Mouse (Mus musculus) right cerebral cortex, adult 2 months (tissue): ENCODE measurements around the gene Plekha5.
"Not testable (repeated sequence)": the region's sequence is repeated elsewhere in the genome, so short reads cannot be mapped to it uniquely, and the experiment has no call there.

ENCODE experiments used
- DNase-seq, 2 experiments: peaks; one replicate each; pipeline ENCODE4 v3.0.0; 2021 to 2022; ENCODE audit warnings: low spot score in 2 of 2

Plekha5 gene

GRCm38 (mm10) chr6:140576961-140577821, 153.3 kb downstream of the Plekha5 start:
- no peak for DNase-seq

- no peak for DNase-seq
Measured at GRCm38 (mm10) chr6:140577822-140578170, 153.9 kb downstream of the Plekha5 start.

- DNase-seq = not testable (repeated sequence)
Measured at GRCm38 (mm10) chr6:140578985-140579384, 155.1 kb downstream of the Plekha5 start.

GRCm38 (mm10) chr6:140580170-140580569, 156.3 kb downstream of the Plekha5 start:
- no peak for DNase-seq

GRCm38 (mm10) chr6:140586714-140587259, 162.9 kb downstream of the Plekha5 start:
- no peak for DNase-seq

GRCm38 (mm10) chr6:140591331-140591730, 167.5 kb downstream of the Plekha5 start:
- DNase-seq = no peak

- no peak for DNase-seq
Measured at GRCm38 (mm10) chr6:140592713-140593112, 168.9 kb downstream of the Plekha5 start.

- peak; percentile 34 to 40 for DNase-seq
Measured at GRCm38 (mm10) chr6:140593420-140594170, 169.7 kb downstream of the Plekha5 start.

- not testable (repeated sequence) for DNase-seq
Measured at GRCm38 (mm10) chr6:140595551-140595950, 171.7 kb downstream of the Plekha5 start.

- DNase-seq = no peak
Measured at GRCm38 (mm10) chr6:140597381-140598329, 173.8 kb downstream of the Plekha5 start.

GRCm38 (mm10) chr6:140598516-140598915, 174.7 kb downstream of the Plekha5 start:
- DNase-seq = no peak

GRCm38 (mm10) chr6:140599337-140599736, 175.5 kb downstream of the Plekha5 start:
- no peak for DNase-seq

GRCm38 (mm10) chr6:140600671-140601070, 176.8 kb downstream of the Plekha5 start:
- DNase-seq = not testable (repeated sequence)

GRCm38 (mm10) chr6:140601175-140601574, 177.3 kb downstream of the Plekha5 start:
- DNase-seq = no peak

GRCm38 (mm10) chr6:140603228-140603944, 179.5 kb downstream of the Plekha5 start:
- DNase-seq = no peak

GRCm38 (mm10) chr6:140605173-140605572, 181.3 kb downstream of the Plekha5 start:
- DNase-seq = not testable (repeated sequence)

GRCm38 (mm10) chr6:140605732-140606131, 181.9 kb downstream of the Plekha5 start:
- DNase-seq = no peak

GRCm38 (mm10) chr6:140606534-140606933, 182.7 kb downstream of the Plekha5 start:
- no peak for DNase-seq

- DNase-seq = no peak
Measured at GRCm38 (mm10) chr6:140608666-140609065, 184.8 kb downstream of the Plekha5 start.

GRCm38 (mm10) chr6:140609533-140609932, 185.7 kb downstream of the Plekha5 start:
- no peak for DNase-seq

GRCm38 (mm10) chr6:140610117-140610516, 186.3 kb downstream of the Plekha5 start:
- DNase-seq = no peak
